Mouse (Mus musculus) hindbrain, embryonic 15.5 days (tissue): ENCODE results near the gene Palm2. TPM values are rescaled to one million over a fixed set of nuclear protein-coding genes. Genes with fewer than 3 reads are reported as not detected.

Source experiments
- ATAC-seq: fragments of 200-750 bp; cut with Nextera tagmentation; 2 replicates; pipeline ENCODE4 v1.8.0; 2017; ENCODE audit warnings: low read depth, moderate number of reproducible peaks, moderate TSS enrichment; ENCODE audit not compliant: low FRiP score
- H3K27ac ChIP-seq: fragments of 300-500 bp; sonication (generic); replicated peaks from 2 replicates; pipeline ENCODE4 v1.5.1; 2015; ENCODE audit warnings: mild to moderate bottlenecking, inconsistent platforms
- H3K27me3 ChIP-seq: fragments of 300-500 bp; sonication (generic); 2 replicates; pipeline ENCODE4 v1.6.1; 2015; ENCODE audit warnings: control low read depth, inconsistent platforms
- H3K36me3 ChIP-seq: fragments of 300-500 bp; sonication (generic); 2 replicates; pipeline ENCODE4 v1.6.1; 2015; ENCODE audit warnings: control low read depth, inconsistent platforms
- H3K4me1 ChIP-seq: fragments of 300-500 bp; sonication (generic); replicated peaks from 2 replicates; pipeline ENCODE4 v1.6.1; 2015; ENCODE audit warnings: control low read depth, inconsistent platforms
- H3K4me2 ChIP-seq: fragments of 300-500 bp; sonication (generic); 2 replicates; pipeline ENCODE4 v1.6.1; 2015; ENCODE audit warnings: moderate library complexity, mild to moderate bottlenecking, inconsistent platforms
- H3K4me3 ChIP-seq: fragments of 300-500 bp; sonication (generic); 2 replicates; pipeline ENCODE4 v1.5.1; 2015; ENCODE audit warnings: mild to moderate bottlenecking, inconsistent platforms
- H3K9ac ChIP-seq: fragments of 300-500 bp; sonication (generic); 2 replicates; pipeline ENCODE4 v1.6.1; 2015; ENCODE audit warnings: inconsistent platforms
- H3K9me3 ChIP-seq: fragments of 300-500 bp; sonication (generic); 2 replicates; pipeline ENCODE4 v1.6.1; 2016; ENCODE audit warnings: control low read depth, inconsistent platforms
- WGBS: fragments of 180-500 bp; shearing (Covaris S2); methylation state at CpG from one replicate; pipeline ENCODE4 v1.1.7; 2015; 5-methylcytosine and 5-hydroxymethylcytosine counted together
- polyA plus RNA-seq: library from polyadenylated mRNA; unstranded; fragments of >200 nt; fragmentation: Nextera tagmentation; extraction: Ambion mirVana; gene quantifications from 2 replicates; pipeline ENCODE4 v1.2.1, GENCODE M21; 2015

Palm2 gene
- polyA plus RNA-seq, 1 experiment from 2014 or later: 21.6 TPM

GRCm38 (mm10) chr4:57682341-57682740, 248.3 kb downstream of the Palm2 start:
- H3K4me2 ChIP-seq: no peak overlapping the region
- H3K9me3 ChIP-seq: no peaks in the 10 kb centered on the region
- ATAC-seq: no peak
- no peaks in the 10 kb centered on the region for H3K27me3 ChIP-seq
- no peak overlapping the region for H3K27ac ChIP-seq
- H3K4me3 ChIP-seq: no peak overlapping the region
- no peak overlapping the region for H3K9ac ChIP-seq
- WGBS: 95% methylated on average over 2 of the region's 2 CpGs
- H3K4me1 ChIP-seq: 0 out of 2 replicates have a peak, but pooled peaks cover 4% of the 10 kb centered on the region
- no peaks in the 10 kb centered on the region for H3K36me3 ChIP-seq

DNA sequence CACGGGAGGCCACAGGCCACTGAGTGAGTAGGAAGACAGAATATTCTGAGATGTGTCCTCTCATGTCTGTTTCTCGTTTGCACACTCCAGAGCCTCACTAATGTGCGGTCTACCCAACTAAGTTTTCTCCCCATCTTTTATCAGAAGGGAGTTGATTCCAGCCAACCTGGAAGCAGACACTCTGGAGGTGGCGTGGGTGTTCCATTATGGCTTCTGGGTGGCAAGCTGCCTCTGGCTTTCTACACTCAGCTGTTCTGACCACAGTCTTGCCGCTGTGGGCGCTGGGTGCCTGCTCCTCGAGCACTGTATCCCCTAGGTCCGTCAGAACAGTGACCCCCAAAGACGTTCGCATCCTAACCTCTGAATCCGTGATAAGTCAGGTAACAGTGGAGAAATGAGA, 248.9 kb downstream of the Palm2 start:
- H3K9me3 ChIP-seq: no peaks in the 10 kb centered on the region
- H3K4me2 ChIP-seq: no peak overlapping the region
- H3K4me1 ChIP-seq: 0 out of 2 replicates have a peak, but pooled peaks cover 4% of the 10 kb centered on the region
- H3K27me3 ChIP-seq: no peaks in the 10 kb centered on the region
- H3K9ac ChIP-seq: no peak overlapping the region
- H3K36me3 ChIP-seq: no peaks in the 10 kb centered on the region
- no peak overlapping the region for H3K27ac ChIP-seq
- no peak overlapping the region for H3K4me3 ChIP-seq
- ATAC-seq: no peak
- 87% methylated on average over 11 of the region's 11 CpGs for WGBS

DNA sequence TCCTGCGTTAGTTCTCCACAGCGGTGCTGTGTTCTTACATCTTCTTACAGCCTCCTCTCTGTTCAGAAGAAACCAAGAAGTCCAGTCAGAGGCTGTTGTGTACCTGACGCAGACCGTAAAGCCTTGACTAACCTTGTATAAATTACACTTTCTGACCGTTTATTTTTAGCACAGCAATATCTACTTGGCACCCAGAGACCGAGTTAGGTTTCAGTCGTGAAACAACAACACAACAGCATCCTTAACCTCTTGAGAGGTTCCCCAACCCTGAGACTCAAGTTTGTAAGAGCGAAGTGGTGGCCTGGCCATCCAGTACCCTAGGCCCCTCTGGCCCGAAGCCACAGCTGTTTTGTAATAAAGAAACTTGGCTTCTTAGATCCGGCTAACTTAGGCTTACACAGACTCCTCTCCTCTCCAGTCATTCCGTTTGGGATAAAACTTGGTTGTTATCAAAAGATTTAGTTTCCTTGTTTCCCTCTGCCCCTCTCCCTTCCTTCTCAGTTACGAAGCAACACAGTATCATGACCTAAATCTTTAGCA, 250.7 kb downstream of the Palm2 start:
- no peak for ATAC-seq
- Histone ChIP-seq H3K36me3 (peaks cover 4% of the 10 kb centered on the region), H3K4me1 (0 out of 2 replicates have a peak, but pooled peaks cover 4% of the 10 kb centered on the region), H3K9ac (no peak overlapping the region), H3K9me3 (no peaks in the 10 kb centered on the region), H3K4me3 (no peak overlapping the region), H3K27ac (no peak overlapping the region), H3K27me3 (no peaks in the 10 kb centered on the region), H3K4me2 (no peak overlapping the region)
- 85% methylated on average over 12 of the region's 12 CpGs for WGBS

- Histone ChIP-seq H3K36me3 (peaks cover 8% of the 10 kb centered on the region), H3K4me3 (no peak overlapping the region), H3K9me3 (no peaks in the 10 kb centered on the region), H3K9ac (no peak overlapping the region), H3K4me1 (no peaks in the 10 kb centered on the region), H3K4me2 (no peak overlapping the region), H3K27ac (no peak overlapping the region), H3K27me3 (no peaks in the 10 kb centered on the region)
- ATAC-seq: no peak
- WGBS: 66% methylated on average over 3 of the region's 3 CpGs
Measured at GRCm38 (mm10) chr4:57686736-57687135, 252.7 kb downstream of the Palm2 start.

GRCm38 (mm10) chr4:57687583-57687982, 253.5 kb downstream of the Palm2 start:
- Histone ChIP-seq H3K4me2 (no peak overlapping the region), H3K4me3 (no peak overlapping the region), H3K4me1 (no peaks in the 10 kb centered on the region), H3K27ac (no peak overlapping the region), H3K9ac (no peak overlapping the region), H3K27me3 (no peaks in the 10 kb centered on the region), H3K36me3 (peaks cover 8% of the 10 kb centered on the region), H3K9me3 (no peaks in the 10 kb centered on the region)
- WGBS: 85% methylated on average over 3 of the region's 3 CpGs
- ATAC-seq: no peak

GRCm38 (mm10) chr4:57688131-57688530, 254.1 kb downstream of the Palm2 start:
- Histone ChIP-seq H3K9ac (no peak overlapping the region), H3K9me3 (no peaks in the 10 kb centered on the region), H3K36me3 (peaks cover 8% of the 10 kb centered on the region), H3K4me3 (no peak overlapping the region), H3K4me2 (no peak overlapping the region), H3K27me3 (no peaks in the 10 kb centered on the region), H3K4me1 (no peaks in the 10 kb centered on the region), H3K27ac (no peak overlapping the region)
- no peak for ATAC-seq
- 85% methylated on average over 9 of the region's 9 CpGs for WGBS

- WGBS: 78% methylated on average over 6 of the region's 6 CpGs
- H3K4me2 ChIP-seq: no peak overlapping the region
- no peaks in the 10 kb centered on the region for H3K27me3 ChIP-seq
- H3K9me3 ChIP-seq: no peaks in the 10 kb centered on the region
- ATAC-seq: no peak
- no peak overlapping the region for H3K9ac ChIP-seq
- H3K4me1 ChIP-seq: no peaks in the 10 kb centered on the region
- H3K27ac ChIP-seq: no peak overlapping the region
- H3K4me3 ChIP-seq: no peak overlapping the region
- H3K36me3 ChIP-seq: peaks cover 8% of the 10 kb centered on the region
Measured at GRCm38 (mm10) chr4:57690001-57690400, 256.0 kb downstream of the Palm2 start.

- WGBS: 35% methylated on average over 1 of the region's 1 CpGs
- Histone ChIP-seq H3K36me3 (peaks cover 8% of the 10 kb centered on the region), H3K4me1 (no peaks in the 10 kb centered on the region), H3K27me3 (no peaks in the 10 kb centered on the region), H3K27ac (no peak overlapping the region), H3K4me2 (no peak overlapping the region), H3K9me3 (no peaks in the 10 kb centered on the region), H3K9ac (no peak overlapping the region), H3K4me3 (no peak overlapping the region)
- ATAC-seq: no peak
Measured at GRCm38 (mm10) chr4:57690805-57691204, 256.8 kb downstream of the Palm2 start.

GRCm38 (mm10) chr4:57694356-57695136, 260.5 kb downstream of the Palm2 start:
- 85% methylated on average over 5 of the region's 5 CpGs for WGBS
- H3K4me1 ChIP-seq: no peaks in the 10 kb centered on the region
- H3K9me3 ChIP-seq: no peaks in the 10 kb centered on the region
- no peak for ATAC-seq
- H3K4me3 ChIP-seq: no peak overlapping the region
- no peaks in the 10 kb centered on the region for H3K27me3 ChIP-seq
- H3K27ac ChIP-seq: no peak overlapping the region
- peaks cover 7% of the 10 kb centered on the region for H3K36me3 ChIP-seq
- H3K4me2 ChIP-seq: no peak overlapping the region
- H3K9ac ChIP-seq: no peak overlapping the region

DNA sequence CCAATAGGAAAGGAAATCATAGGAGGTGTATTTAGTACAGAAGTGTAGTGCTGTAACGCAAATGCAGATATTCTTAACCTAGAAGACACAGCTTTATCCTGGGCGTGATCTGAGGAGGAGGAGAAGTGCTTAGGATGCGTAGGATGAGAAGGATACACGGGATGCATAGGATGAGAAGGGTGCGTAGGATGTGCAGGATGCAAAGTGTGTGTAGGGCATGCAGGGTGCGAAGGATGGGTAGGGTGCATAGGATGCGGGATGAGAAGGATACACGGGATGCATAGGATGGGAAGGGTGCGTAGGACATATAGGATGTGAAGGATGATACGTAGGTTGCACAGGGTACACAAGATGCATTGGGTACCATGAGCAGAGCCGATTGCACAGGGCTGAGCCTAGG, 262.9 kb downstream of the Palm2 start:
- WGBS: 97% methylated on average over 11 of the region's 11 CpGs
- no peaks in the 10 kb centered on the region for H3K9me3 ChIP-seq

DNA sequence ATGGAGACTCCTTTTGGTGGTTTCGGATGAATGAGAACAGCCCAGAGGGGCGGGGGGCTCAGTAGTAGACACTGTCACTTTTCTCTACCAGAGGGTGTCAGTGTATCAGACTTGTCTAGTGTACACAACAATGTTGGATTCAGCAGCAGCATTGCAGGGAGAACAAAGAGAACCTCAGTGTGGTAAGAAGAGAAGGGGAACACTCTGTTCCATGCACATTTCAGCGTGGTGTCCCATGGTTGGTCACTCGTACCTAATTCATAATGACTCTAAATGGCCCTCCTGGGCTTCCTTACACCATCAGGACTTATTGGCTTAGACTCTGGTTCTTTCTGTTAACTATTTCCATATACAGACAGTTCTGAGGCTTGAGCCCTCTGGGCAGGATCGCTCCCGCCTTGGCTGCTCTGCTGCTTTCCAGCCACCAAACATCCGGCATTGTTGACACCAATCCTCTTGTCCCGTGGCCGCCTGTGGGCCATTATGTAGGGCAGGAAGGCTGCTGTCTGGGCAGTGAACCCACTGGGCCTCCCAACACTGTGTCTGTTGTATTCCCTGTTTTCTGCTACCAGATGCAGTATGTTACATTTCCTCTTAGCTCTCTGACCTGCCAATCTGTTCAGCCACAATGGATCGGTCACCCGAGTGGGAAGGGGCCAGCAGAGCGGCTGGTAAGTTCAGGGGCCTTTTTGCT, 264.0 kb downstream of the Palm2 start:
- 83% methylated on average over 12 of the region's 12 CpGs for WGBS
- ATAC-seq: no peak

More for the DNA sequence above, 262.9 kb downstream of the Palm2 start:
- H3K36me3 ChIP-seq: no peaks in the 10 kb centered on the region
- H3K9ac ChIP-seq: no peak overlapping the region
- no peaks in the 10 kb centered on the region for H3K27me3 ChIP-seq
- no peak overlapping the region for H3K4me3 ChIP-seq
- no peak overlapping the region for H3K27ac ChIP-seq
- no peak for ATAC-seq
- no peaks in the 10 kb centered on the region for H3K4me1 ChIP-seq
- no peak overlapping the region for H3K4me2 ChIP-seq

DNA sequence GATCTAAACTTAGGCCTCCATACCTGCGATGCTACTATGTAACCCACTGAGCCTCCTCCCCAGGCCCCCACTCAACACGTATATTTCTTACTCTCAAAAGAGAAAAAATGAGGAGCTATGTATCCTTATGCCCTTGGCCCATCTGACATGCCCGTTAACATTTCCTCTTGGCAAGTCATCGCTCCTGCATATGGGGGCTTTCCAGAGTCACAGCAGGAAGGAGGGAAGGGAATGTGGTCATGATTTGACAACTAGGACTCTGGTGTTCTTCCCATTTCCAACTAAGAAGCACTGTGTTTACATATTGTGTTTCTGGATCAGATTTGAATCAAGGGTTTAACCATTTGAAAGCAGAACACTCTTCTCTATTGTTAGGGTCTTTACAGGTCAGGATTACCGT, 267.5 kb downstream of the Palm2 start:
- H3K4me1 ChIP-seq: no peaks in the 10 kb centered on the region
- H3K9ac ChIP-seq: no peak overlapping the region
- no peak overlapping the region for H3K4me2 ChIP-seq
- ATAC-seq: no peak
- WGBS: 78% methylated on average over 5 of the region's 5 CpGs
- H3K27ac ChIP-seq: no peak overlapping the region
- no peaks in the 10 kb centered on the region for H3K36me3 ChIP-seq
- H3K9me3 ChIP-seq: no peaks in the 10 kb centered on the region
- no peak overlapping the region for H3K4me3 ChIP-seq
- no peaks in the 10 kb centered on the region for H3K27me3 ChIP-seq

More for the DNA sequence above, 264.0 kb downstream of the Palm2 start:
- no peak overlapping the region for H3K9ac ChIP-seq
- no peaks in the 10 kb centered on the region for H3K27me3 ChIP-seq
- H3K9me3 ChIP-seq: no peaks in the 10 kb centered on the region
- H3K4me1 ChIP-seq: no peaks in the 10 kb centered on the region
- H3K36me3 ChIP-seq: no peaks in the 10 kb centered on the region
- H3K4me2 ChIP-seq: no peak overlapping the region
- H3K27ac ChIP-seq: no peak overlapping the region
- no peak overlapping the region for H3K4me3 ChIP-seq
